12 mouse cellular contexts compared by ENCODE assay signal in the genomic region with DNA sequence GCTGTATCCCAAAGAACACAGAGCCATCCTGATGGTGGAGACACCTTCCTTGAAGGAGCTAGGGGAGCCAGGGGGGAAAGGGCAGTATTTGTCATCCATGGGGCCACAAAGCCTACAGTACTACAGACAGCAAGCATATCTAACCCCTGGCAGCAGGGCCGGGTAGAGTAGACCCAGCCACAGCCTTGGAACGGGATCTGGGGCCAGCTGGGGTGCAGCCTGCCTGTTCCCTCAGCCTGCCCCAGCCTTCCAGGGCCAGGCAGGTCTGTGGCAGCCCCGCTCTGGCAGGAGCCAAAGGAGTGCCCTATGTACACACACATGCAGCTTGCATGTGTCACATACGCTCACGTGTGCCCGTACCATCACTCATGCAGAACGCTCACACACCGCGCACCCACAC.
"Had no signal": no experiment of that assay in that cellular context is flagged by ENCODE, and none has a peak within 500 bp of the region (broad histone marks: within the 10 kb centered on the region; RNA-seq: fewer than 3 reads in every experiment).

No protein-coding gene starts in this region.

- H3K27ac ChIP-seq: kidney, embryonic 15.5 days; limb, embryonic 15.5 days; liver, embryonic 12.5 days; macrophage had no signal

- DNase-seq: kidney, adult 2 months; kidney, postnatal 14 days; lung, embryonic 14.5 days; lung, postnatal 10 days; right cerebral cortex, adult 18-20 months; right cerebral cortex, postnatal 25 days; thymus, postnatal 36 days had no signal

- H3K4me3 ChIP-seq: kidney, embryonic 15.5 days; limb, embryonic 15.5 days; liver, embryonic 12.5 days; midbrain, embryonic 13.5 days had no signal
